Mouse (Mus musculus): ENCODE results near the gene Clcnka.

The Clcnka gene

GRCm38 (mm10) chr4:141421423-141421822 lies 22.9 kb upstream of the Clcnka start:
- DNase-seq (ENCODE audit: low spot score), result peak; percentile 47

- no peak for DNase-seq (ENCODE audit: low spot score)
Observed at GRCm38 (mm10) chr4:141420886-141421285, 22.4 kb upstream of the Clcnka start.

GRCm38 (mm10) chr4:141420192-141420829 lies 21.8 kb upstream of the Clcnka start, which contains the start of gene Hspb7:
Gene Hspb7, plus strand, starts transcription at chr4:141420779.
- no peak for DNase-seq (ENCODE audit: low spot score)

DNA sequence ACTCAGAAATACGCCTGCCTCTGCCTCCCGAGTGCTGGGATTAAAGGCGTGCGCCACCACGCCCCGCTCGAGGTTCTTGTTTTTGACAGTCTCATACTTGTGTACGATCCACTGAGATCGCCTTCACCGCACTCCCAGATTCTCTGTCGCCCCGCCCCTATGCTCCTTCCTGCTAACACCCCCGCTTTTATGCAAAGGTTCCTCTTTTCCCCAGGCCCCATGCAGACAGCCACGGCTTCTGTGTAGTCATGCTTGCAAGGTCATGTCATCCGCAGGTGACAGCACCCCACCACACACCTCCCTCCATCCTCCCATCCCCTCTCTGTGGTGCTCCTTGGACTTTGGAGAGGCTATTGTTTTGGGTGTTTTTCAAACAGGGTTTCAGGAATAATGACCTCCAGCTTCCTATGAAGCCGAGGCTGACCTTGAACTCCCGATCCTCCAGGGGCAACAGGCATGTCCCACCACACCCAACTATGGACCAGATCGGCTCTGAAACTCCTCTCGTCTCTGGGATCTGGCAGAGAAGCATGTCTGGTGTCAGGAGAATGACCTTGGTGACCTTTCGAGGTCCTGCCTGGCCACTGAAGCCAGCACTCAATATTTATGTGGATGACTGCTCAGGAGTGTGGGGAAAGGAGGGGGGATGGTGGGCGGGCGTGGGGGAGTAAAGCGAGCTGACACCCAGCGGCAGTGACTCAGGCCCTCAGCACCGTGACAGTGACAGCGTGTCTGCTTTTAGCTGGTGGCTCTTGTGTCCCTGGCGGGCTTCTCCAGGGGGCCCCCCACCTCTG lies 21.1 kb upstream of the Clcnka start:
- no peak for DNase-seq (ENCODE audit: low spot score)

GRCm38 (mm10) chr4:141415924-141416323 lies 17.4 kb upstream of the Clcnka start, which contains the start of gene Clcnkb:
Gene Clcnkb, minus strand, starts transcription at chr4:141416014.
- DNase-seq (ENCODE audit: low spot score), result no peak

DNA sequence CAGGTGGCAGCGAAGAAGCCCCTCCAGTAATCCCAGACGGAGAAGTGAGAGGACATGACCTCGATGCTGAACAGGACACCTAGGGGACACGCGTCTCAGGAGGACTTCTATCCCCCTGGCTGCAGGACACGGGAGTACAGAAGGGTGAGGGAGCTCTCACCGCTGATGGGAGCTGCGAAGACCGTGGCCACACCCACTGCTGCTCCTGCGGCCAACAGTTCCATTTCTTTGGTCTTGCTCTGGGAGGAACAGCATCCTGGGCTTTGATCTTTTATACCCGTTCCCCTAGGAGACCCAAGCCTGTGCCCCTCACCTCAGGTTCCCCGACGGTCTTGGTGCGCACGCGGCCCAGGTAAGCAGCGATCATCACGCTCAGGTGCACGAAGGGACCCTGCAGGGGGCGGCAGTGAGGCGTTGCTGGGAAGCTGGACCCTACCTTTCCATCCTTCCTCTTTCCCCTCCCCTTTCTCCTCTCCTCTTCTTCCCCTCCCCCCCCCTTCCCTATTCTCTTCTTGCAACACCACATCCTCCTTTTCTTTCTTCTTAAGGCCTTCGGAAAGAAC lies 13.0 kb upstream of the Clcnka start:
- DNase-seq (ENCODE audit: low spot score), result no peak

DNA sequence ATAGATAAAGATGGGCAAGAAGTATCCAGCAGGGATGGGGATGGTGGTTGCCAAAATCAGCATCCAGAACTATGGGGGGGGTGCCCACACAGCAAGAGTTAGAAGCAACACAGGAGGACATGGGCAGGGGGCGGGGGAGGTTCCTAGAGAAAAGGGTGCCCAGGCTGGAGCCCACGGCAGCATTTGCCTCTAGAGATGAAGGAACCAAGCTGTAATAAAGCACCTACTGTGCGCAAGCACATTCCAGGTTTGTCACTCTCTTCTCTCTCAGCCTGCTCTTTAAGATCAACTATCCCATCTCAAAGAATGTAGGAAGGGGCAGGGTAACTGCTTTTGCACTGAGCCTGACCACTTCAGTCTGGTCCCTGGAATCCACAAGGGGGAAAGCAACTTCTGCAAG lies 10.1 kb upstream of the Clcnka start:
- no peak for DNase-seq (ENCODE audit: low spot score)

DNA sequence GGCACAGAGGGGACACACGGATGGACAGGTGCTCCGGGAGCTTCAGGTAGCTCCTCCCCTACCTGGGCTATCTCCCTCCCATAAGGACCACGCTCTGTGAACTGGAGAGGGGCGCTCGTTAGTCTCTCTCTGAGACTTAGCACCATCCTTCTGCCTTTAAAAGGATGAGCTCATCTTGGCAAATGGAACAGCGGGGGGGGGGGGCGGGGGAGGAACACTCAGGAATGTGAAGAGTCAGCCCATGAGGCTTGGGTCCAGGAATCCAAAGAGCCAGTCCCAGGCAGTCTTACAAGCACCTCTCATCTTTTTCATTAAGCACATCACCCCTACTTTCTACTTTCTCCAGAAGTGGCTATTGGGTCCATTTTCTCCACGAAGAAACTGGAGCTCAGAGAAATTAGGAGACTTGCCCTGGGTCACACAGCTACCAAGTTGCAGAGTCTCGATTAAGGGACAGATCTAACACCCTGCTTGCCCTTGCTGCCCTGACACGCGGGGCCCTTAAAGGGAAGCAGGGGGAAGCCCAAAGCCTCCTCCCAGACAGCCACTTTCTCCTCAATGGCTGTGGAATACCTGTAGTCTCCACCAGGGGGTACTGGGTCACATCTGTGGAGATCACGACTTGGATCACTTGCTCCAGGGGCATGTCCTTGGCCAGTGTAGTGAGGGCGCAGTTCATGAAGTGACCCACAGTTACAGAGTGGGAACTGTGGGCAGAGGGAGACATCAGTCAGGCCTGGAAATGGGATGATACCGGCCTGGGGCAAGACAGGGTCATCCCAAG lies 8.2 kb upstream of the Clcnka start:
- DNase-seq (ENCODE audit: low spot score), result peak; percentile 36

DNA sequence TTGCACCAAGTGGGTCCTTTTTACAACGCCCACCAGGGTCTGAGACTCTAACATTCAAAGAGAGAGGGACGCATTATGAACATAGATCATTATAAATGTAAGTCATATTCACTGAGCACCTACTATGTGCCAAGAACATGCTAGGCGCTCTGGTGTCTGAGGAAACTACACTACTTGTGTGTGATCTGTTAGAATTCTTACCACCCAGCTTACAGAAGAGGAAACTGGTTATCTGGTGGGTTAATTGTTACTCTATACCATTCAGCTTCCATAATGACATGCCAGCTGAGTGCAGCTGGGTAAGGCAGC lies 6.7 kb upstream of the Clcnka start:
- DNase-seq (ENCODE audit: low spot score), result no peak

GRCm38 (mm10) chr4:141404518-141405313 lies 6.2 kb upstream of the Clcnka start:
- DNase-seq (ENCODE audit: low spot score), result peak; percentile 82

- no peak for DNase-seq (ENCODE audit: low spot score)
Observed at GRCm38 (mm10) chr4:141400171-141400570, 1.6 kb upstream of the Clcnka start.

- no peak for DNase-seq (ENCODE audit: low spot score)
Observed at GRCm38 (mm10) chr4:141397861-141398260, 663 bp downstream of the Clcnka start.

- DNase-seq (ENCODE audit: low spot score), result no peak
Observed at GRCm38 (mm10) chr4:141394751-141395150, 3.8 kb downstream of the Clcnka start.

GRCm38 (mm10) chr4:141391293-141391692 lies 7.2 kb downstream of the Clcnka start:
- DNase-seq (ENCODE audit: low spot score), result no peak

DNA sequence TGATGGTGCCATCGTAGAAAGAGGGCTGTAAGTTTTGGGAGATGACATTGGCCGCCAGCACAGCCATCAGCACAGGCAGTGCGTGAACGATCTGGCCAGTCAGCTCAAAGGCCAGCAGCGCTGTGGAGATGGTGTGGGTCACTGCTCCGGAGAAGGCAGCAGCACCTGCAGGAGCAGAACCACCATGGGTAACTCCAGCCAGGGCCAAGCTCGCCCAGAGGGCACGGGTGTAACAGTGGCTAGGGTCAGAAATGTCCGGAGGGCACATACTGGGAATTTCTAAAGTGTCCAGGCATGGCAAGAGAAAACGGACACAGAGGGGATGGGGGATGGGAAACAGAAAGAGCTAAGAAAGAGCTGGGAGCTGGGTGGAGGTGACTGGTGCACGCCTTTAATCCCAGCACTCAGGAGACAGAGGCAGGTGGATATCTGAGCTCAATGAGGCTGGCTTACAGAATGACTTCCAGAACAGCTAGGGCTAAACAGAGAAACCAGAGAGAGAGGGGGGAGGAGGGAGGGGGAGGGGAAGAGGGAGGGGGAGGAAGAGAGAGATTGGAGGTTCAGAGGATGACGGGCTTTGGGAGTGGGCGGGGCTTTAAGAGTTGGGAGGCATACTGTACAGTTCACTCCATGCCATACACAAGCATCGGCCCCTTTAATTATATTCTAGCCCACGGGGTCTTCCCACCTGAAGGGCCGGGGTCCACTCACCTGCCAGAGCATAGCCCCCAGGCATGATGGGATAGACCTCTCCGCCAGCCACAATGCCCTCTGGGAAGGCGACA lies 9.0 kb downstream of the Clcnka start:
- DNase-seq (ENCODE audit: low spot score), result no peak

DNA sequence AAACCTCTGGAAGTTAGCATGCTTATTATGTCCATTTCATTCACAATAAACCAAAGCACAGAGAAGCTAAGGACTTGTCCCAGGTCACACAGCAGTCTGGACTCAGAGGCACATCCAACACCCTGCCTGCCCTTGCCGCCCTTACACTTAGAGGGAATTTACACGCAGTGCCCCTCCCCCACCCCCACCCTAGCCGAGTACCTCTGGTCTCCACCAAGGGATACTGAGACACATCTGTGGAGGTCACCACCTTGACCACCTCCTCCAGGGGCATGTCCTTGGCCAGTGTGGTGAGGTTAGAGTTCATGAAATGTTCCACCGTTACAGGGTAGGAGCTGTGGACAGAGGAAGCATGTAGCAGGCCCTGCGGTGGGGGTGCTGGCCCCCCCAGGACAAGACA lies 10.6 kb downstream of the Clcnka start:
- DNase-seq (ENCODE audit: low spot score), result no peak

GRCm38 (mm10) chr4:141387093-141387784 lies 11.3 kb downstream of the Clcnka start:
- peak; percentile 71 for DNase-seq (ENCODE audit: low spot score)

GRCm38 (mm10) chr4:141386150-141386549 lies 12.4 kb downstream of the Clcnka start:
- no peak for DNase-seq (ENCODE audit: low spot score)

DNA sequence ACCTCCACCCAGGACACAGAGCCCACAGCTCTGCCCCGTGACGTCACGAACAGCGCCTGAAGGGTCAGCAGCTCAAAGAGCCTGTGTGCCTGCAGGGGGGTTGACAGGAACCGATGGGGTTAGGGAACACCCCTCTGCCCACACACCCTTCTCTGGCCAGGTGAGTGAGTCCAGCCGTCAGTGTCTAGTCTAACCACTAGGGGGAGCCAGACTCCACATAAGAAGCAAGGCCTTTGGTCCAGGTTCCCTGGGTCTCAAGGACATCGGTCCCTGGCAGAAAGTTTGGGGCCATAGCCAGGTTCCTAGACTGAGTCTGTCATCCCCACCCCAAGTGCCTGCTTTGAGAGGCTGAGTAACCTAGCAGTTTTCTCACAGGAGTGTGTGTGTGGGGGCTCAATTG lies 13.2 kb downstream of the Clcnka start:
- peak; percentile 28 for DNase-seq (ENCODE audit: low spot score)

DNA sequence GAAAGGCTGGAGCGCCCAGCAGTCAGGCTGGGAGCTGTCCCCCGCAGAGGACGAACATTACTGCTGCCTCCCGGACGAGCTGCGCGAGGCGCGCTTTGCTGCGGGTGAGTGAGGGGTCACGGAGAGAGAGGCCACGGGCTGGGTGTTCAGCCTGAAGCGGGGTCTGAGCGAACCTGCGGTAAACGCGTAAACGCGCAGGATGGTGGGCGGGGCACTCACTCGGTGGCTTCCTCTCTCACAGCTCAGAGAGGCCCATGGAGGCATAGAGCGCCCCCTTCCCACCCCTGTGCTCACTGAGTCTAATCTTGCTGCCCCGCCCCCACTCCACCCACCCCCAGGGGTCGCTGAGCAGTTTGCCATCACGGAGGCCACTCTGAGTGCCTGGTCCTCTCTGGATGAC lies 16.1 kb downstream of the Clcnka start:
- peak; percentile 21 for DNase-seq (ENCODE audit: low spot score)

Data from ovary, postnatal 36 days (tissue).